Mouse (Mus musculus): ENCODE data around the gene Olfm2. TPM values are rescaled to one million over a fixed set of nuclear protein-coding genes. Genes with fewer than 3 reads are reported as not detected.
A peak's percentile ranks its signal among the peaks of the same experiment; 100 is the strongest.

Gene Olfm2
- total RNA-seq, 1 experiment from 2014 or later, result not detected

- no peak for ATAC-seq (ENCODE audit: extremely low read depth, insufficient number of reproducible peaks, low FRiP score, poor library complexity, severe bottlenecking)
Measured at GRCm38 (mm10) chr9:20666510-20667034, 79.6 kb downstream of the Olfm2 start.

GRCm38 (mm10) chr9:20665925-20666324 is 80.2 kb downstream of the Olfm2 start:
- no peak for ATAC-seq (ENCODE audit: extremely low read depth, insufficient number of reproducible peaks, low FRiP score, poor library complexity, severe bottlenecking)

GRCm38 (mm10) chr9:20664982-20665637 is 81.0 kb downstream of the Olfm2 start:
- no peak for ATAC-seq (ENCODE audit: extremely low read depth, insufficient number of reproducible peaks, low FRiP score, poor library complexity, severe bottlenecking)

GRCm38 (mm10) chr9:20664366-20664765 is 81.8 kb downstream of the Olfm2 start:
- no peak for ATAC-seq (ENCODE audit: extremely low read depth, insufficient number of reproducible peaks, low FRiP score, poor library complexity, severe bottlenecking)

GRCm38 (mm10) chr9:20663956-20664355 is 82.2 kb downstream of the Olfm2 start:
- ATAC-seq (ENCODE audit: extremely low read depth, insufficient number of reproducible peaks, low FRiP score, poor library complexity, severe bottlenecking), result no peak

- ATAC-seq (ENCODE audit: extremely low read depth, insufficient number of reproducible peaks, low FRiP score, poor library complexity, severe bottlenecking), result no peak
Measured at GRCm38 (mm10) chr9:20662874-20663273, 83.3 kb downstream of the Olfm2 start.

GRCm38 (mm10) chr9:20662325-20662724 is 83.8 kb downstream of the Olfm2 start:
- ATAC-seq (ENCODE audit: extremely low read depth, insufficient number of reproducible peaks, low FRiP score, poor library complexity, severe bottlenecking), result peak; percentile 31; the same call in 1 of the 2 replicates

- no peak for ATAC-seq (ENCODE audit: extremely low read depth, insufficient number of reproducible peaks, low FRiP score, poor library complexity, severe bottlenecking)
Measured at GRCm38 (mm10) chr9:20657546-20657945, 88.6 kb downstream of the Olfm2 start.

- ATAC-seq (ENCODE audit: extremely low read depth, insufficient number of reproducible peaks, low FRiP score, poor library complexity, severe bottlenecking), result no peak
Measured at GRCm38 (mm10) chr9:20653859-20654258, 92.3 kb downstream of the Olfm2 start.

GRCm38 (mm10) chr9:20652260-20652658 is 93.9 kb downstream of the Olfm2 start:
- ATAC-seq (ENCODE audit: extremely low read depth, insufficient number of reproducible peaks, low FRiP score, poor library complexity, severe bottlenecking), result no peak

- peak; percentile 93 for ATAC-seq (ENCODE audit: extremely low read depth, insufficient number of reproducible peaks, low FRiP score, poor library complexity, severe bottlenecking)
Measured at GRCm38 (mm10) chr9:20651602-20652259, 94.4 kb downstream of the Olfm2 start, which contains the start of gene Pin1. Gene Pin1 (plus strand): TSS chr9:20652095.

GRCm38 (mm10) chr9:20645121-20645520 is 101.0 kb downstream of the Olfm2 start:
- 0 out of 2 replicates have a peak, but pooled peaks have one; percentile 14 for ATAC-seq (ENCODE audit: extremely low read depth, insufficient number of reproducible peaks, low FRiP score, poor library complexity, severe bottlenecking)

GRCm38 (mm10) chr9:20644360-20645081 is 101.6 kb downstream of the Olfm2 start, which contains the start of gene Fbxl12:
Gene Fbxl12 (minus strand): TSS chr9:20644767.
- peak; percentile 81 for ATAC-seq (ENCODE audit: extremely low read depth, insufficient number of reproducible peaks, low FRiP score, poor library complexity, severe bottlenecking)

GRCm38 (mm10) chr9:20643781-20644180 is 102.4 kb downstream of the Olfm2 start:
- no peak for ATAC-seq (ENCODE audit: extremely low read depth, insufficient number of reproducible peaks, low FRiP score, poor library complexity, severe bottlenecking)

- ATAC-seq (ENCODE audit: extremely low read depth, insufficient number of reproducible peaks, low FRiP score, poor library complexity, severe bottlenecking), result peak; percentile 81
Measured at GRCm38 (mm10) chr9:20642896-20643466, 103.2 kb downstream of the Olfm2 start.

GRCm38 (mm10) chr9:20642101-20642895 is 103.9 kb downstream of the Olfm2 start, which contains the start of gene Ubl5:
Gene Ubl5 (plus strand): TSS chr9:20642878.
- ATAC-seq (ENCODE audit: extremely low read depth, insufficient number of reproducible peaks, low FRiP score, poor library complexity, severe bottlenecking), result no peak

GRCm38 (mm10) chr9:20641501-20641900 is 104.6 kb downstream of the Olfm2 start:
- ATAC-seq (ENCODE audit: extremely low read depth, insufficient number of reproducible peaks, low FRiP score, poor library complexity, severe bottlenecking), result no peak

GRCm38 (mm10) chr9:20639486-20639885 is 106.7 kb downstream of the Olfm2 start:
- no peak for ATAC-seq (ENCODE audit: extremely low read depth, insufficient number of reproducible peaks, low FRiP score, poor library complexity, severe bottlenecking)

All from neutrophil, adult 5-6 weeks (primary cell).